Mouse (Mus musculus): Measurements from ENCODE around the gene Ppfia4.
"Not testable (repeated sequence)": the region's sequence is repeated elsewhere in the genome, so short reads cannot be mapped to it uniquely, and the experiment has no call there.

The Ppfia4 gene

DNA sequence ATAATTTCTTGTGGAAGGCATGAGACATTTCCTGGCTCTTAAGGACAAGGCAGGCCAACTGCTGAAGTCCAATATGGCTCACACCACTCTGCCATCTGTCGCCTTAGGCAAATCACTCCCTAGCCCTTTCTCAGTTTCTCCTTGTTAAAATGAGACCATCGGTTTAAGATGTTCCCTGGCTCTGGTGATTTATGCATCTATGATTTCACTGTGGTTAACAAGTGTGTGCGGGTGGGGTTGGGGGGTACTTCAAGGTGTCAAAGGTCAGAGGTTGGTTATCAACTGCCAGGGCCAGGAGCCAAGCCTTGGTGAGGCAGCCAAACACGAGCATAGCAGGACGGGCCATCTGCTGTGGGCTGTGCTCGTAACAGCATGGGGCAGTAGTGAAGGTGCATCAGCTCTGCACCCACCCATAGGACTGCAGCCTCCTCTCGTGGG lies 58.2 kb downstream of the Ppfia4 start:
- no peak for DNase-seq (ENCODE audit: extremely low read depth, low read depth, low spot score)

DNA sequence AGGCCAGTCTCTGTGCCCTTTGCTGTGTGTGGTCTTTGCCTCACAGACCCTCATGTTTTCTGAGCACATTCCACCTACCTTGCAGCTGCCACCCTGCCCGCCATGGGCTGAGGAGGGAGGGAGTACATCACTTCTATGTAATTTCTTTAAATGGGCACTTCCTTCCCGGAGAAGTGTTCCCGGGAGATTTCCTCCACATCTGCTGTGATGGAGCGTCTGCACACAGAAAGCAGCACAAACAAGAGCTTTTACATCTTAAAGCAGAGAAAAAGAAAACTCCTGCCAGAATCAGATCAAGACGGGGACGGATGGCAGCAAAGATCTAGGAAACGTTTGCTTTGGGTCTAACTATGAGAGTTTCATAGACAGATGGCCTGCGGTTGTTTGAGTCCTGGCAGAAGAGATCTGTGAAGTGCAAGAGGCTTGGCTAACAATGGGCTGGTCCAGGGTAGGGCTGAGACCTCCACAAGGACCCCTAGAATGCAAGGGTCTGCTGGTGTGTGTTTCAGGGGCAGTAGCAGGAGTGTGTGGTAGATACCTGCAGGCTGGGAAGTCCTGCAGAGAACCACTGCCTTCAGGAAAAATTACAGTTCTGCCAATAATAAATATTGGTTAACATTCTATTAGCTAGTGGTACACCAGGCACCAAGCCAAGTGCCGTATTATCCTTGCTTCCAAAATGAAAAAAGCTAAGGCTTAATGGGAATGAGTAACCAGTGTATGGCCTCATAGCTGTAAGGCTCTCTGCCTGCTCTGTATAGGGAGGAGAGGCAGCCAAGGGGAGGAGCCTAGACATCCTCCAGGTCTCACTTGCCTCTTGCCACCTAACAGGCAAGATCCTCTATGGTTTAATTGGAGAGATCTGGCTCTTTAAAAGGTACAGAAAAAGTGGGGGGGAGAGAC lies 59.0 kb downstream of the Ppfia4 start:
- DNase-seq (ENCODE audit: extremely low read depth, low read depth, low spot score): no peak

DNA sequence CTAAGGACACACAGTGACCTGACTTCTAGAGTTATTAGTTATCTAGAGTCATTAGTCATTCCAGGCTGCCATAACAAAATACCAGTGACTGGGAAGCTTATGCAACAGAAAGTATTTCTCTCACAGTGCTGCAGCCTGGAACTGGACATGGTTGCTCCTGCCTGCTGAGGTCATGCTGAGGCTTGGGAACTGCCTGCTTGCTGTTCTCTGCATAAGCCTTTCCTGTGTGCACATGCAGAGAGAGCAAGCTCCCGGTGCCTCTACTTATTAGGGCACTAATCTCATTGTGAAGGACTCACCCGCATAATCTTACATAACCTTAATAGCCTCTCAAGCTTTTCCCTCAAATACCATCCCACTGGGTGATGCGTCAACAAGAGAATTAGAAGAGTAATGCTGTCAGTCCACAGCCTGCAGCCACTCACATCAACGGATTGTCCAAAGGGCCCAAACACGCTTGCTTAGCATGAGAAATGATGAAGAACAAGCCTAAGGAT lies 59.9 kb downstream of the Ppfia4 start:
- no peak for DNase-seq (ENCODE audit: extremely low read depth, low read depth, low spot score)

DNA sequence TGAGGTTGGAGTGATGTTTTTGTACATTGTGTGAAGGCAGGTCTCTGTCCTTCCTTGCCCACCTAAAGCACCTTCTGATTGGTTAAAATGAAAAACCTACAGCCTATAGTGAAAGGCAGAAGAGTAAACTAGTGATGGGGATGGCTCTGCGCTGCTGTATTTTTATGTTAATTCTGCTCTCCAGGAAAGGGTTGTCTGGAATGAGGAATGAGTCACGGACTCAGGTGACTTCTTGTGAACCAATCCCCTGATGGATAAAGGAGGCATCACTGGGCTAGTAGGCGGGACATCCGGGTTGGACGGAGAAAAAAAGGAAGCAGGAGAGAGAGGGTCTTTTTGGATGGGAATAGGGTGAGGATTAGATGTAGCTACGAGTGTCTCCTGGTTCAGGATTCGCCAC lies 62.7 kb downstream of the Ppfia4 start:
- DNase-seq (ENCODE audit: extremely low read depth, low read depth, low spot score): no peak

DNA sequence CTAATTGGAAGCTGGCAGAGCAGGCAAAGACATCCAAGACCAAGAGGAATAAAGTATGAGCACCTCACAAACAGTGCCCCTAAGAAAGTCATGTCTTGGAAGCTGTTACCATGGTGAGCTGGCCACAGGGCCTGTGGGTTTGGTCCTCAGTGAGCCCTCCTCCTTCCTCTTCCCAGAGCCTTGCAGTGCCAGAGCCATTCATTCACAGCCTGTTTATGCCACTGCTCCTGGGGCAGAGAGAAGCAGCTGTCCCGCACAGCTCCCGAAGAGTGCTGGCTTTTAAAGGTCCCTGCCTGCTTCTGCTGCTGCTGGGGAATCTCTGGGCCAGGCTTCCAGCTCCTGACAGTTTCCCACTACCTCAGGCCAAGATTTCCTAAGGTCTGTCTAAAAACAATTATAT lies 66.9 kb downstream of the Ppfia4 start:
- DNase-seq (ENCODE audit: extremely low read depth, low read depth, low spot score): no peak

DNA sequence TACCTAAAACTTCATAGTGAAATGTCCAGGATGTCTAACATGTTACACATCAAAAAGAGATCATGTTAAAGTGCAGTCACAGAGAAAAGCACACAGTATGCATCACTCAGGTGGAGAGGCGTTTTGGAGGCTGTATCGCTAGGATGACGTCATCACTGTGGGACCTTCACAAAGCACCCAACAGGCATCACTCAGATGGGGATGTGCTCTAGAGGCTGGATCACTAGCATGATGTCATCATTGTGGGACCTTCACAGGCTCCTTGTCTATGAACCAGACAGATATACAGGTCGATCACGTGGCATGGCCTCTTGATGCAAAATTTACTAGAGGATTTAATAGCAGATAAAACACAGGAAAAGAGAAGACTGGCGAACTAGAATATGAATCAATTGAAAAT lies 68.4 kb downstream of the Ppfia4 start:
- no peak for DNase-seq (ENCODE audit: extremely low read depth, low read depth, low spot score)

DNA sequence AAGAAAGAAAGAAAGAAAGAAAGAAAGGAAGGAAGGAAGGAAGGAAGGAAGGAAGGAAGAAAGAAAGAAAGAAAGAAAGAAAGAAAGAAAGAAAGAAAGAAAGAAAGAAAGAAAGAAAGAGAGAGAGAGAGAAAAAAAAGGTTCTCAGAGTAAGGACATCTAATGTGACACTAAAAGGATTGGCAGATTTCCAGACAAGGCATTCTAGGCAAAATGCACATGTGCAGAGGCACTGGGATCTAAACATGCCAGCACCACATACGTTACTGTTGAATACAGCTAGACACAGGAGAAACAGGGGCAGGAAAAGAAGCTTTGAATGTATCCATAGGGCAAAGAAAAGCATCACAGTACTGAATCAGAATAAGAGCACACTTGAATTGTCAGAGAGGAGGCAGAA lies 83.0 kb downstream of the Ppfia4 start:
- DNase-seq (ENCODE audit: extremely low read depth, low read depth, low spot score): not testable (repeated sequence)
